Mouse (Mus musculus) kidney, postnatal 0 days (tissue): ENCODE measurements around the gene Bdh1. TPM values are rescaled to one million over a fixed set of nuclear protein-coding genes. Genes with fewer than 3 reads are reported as not detected.

ENCODE experiments used
- ATAC-seq: fragments of 200-750 bp; cut with Nextera tagmentation; replicated peaks from 2 replicates; pipeline ENCODE4 v1.8.0; 2017; ENCODE audit warnings: low read depth, moderate number of reproducible peaks, moderate TSS enrichment, moderate library complexity; ENCODE audit not compliant: low FRiP score
- DNase-seq: peaks from one replicate; pipeline ENCODE4 v3.0.0-alpha.2; 2016; ENCODE audit warnings: low spot score
- H3K27ac ChIP-seq: fragments of 300-500 bp; sonication (generic); 2 replicates; pipeline ENCODE4 v1.5.1; 2014; ENCODE audit warnings: mild to moderate bottlenecking
- H3K27me3 ChIP-seq: fragments of 300-500 bp; sonication (generic); 2 replicates; pipeline ENCODE4 v1.6.1; 2014; ENCODE audit warnings: low read length, mixed read lengths; ENCODE audit not compliant: insufficient read depth
- H3K36me3 ChIP-seq: fragments of 300-500 bp; sonication (generic); 2 replicates; pipeline ENCODE4 v1.6.1; 2014; ENCODE audit warnings: low read length, mixed read lengths; ENCODE audit not compliant: insufficient read depth
- H3K4me1 ChIP-seq: fragments of 300-500 bp; sonication (generic); replicated peaks from 2 replicates; pipeline ENCODE4 v1.6.1; 2014; ENCODE audit warnings: antibody characterized with exemption, low read length, mixed read lengths; ENCODE audit not compliant: insufficient read depth
- H3K4me2 ChIP-seq: fragments of 300-500 bp; sonication (generic); 2 replicates; pipeline ENCODE4 v1.6.1; 2014; ENCODE audit warnings: mild to moderate bottlenecking, low read length, moderate library complexity, mixed read lengths
- H3K4me3 ChIP-seq: fragments of 300-500 bp; sonication (generic); replicated peaks from 2 replicates; pipeline ENCODE4 v1.5.1; 2014; ENCODE audit warnings: low read depth, low read length
- H3K9ac ChIP-seq: fragments of 300-500 bp; sonication (generic); 2 replicates; pipeline ENCODE4 v1.6.1; 2014; ENCODE audit warnings: low read depth, low read length
- H3K9me3 ChIP-seq: fragments of 300-500 bp; sonication (generic); replicated peaks from 2 replicates; pipeline ENCODE4 v1.6.1; 2016; ENCODE audit warnings: low read length, inconsistent platforms, mixed read lengths
- CTCF ChIP-seq: IDR thresholded peaks from 2 replicates; pipeline ENCODE4 v1.5.1; 2016; ENCODE audit warnings: antibody characterized with exemption, low read depth, mild to moderate bottlenecking, moderate library complexity
- WGBS: fragments of 180-500 bp; shearing (Covaris S2); extraction: QIAGEN DNeasy Blood & Tissue Kit; methylation state at CpG from one replicate; pipeline ENCODE4 v1.1.7; 2014; 5-methylcytosine and 5-hydroxymethylcytosine counted together
- polyA plus RNA-seq: library from polyadenylated mRNA; unstranded; fragments of >200 nt; fragmentation: Nextera tagmentation; extraction: Ambion mirVana; gene quantifications from 2 replicates; pipeline ENCODE4 v1.2.1, GENCODE M21; 2015

The Bdh1 gene
- polyA plus RNA-seq, 1 experiment from 2014 or later, result 88.8 TPM

GRCm38 (mm10) chr16:31476872-31477603 is 55.0 kb downstream of the Bdh1 start:
- Histone ChIP-seq H3K9ac (no peak overlapping the region), H3K27ac (no peak overlapping the region), H3K27me3 (no peaks in the 10 kb centered on the region), H3K36me3 (no peaks in the 10 kb centered on the region), H3K4me3 (no peak overlapping the region), H3K9me3 (no peaks in the 10 kb centered on the region), H3K4me2 (no peak overlapping the region; the same call in 1 of the 2 replicates), H3K4me1 (no peaks in the 10 kb centered on the region)
- ATAC-seq (peak; percentile 74; the same call in 1 of the 2 replicates), DNase-seq (no peak)
- WGBS, result 13% methylated on average over 7 of the region's 7 CpGs
- TF ChIP-seq CTCF, result no peak

GRCm38 (mm10) chr16:31485336-31485735 is 63.3 kb downstream of the Bdh1 start:
- ATAC-seq, result no peak
- TF ChIP-seq CTCF, result no peak
- DNase-seq, result no peak
- no peak overlapping the region for H3K4me3 ChIP-seq
- no peaks in the 10 kb centered on the region for H3K9me3 ChIP-seq
- H3K36me3 ChIP-seq, result no peaks in the 10 kb centered on the region
- no peak overlapping the region for H3K9ac ChIP-seq
- H3K27me3 ChIP-seq, result no peaks in the 10 kb centered on the region
- WGBS, result 95% methylated on average over 5 of the region's 5 CpGs
- H3K4me1 ChIP-seq, result no peaks in the 10 kb centered on the region
- no peak overlapping the region for H3K4me2 ChIP-seq
- no peak overlapping the region for H3K27ac ChIP-seq

- H3K4me3 ChIP-seq, result no peak overlapping the region
- no peaks in the 10 kb centered on the region for H3K9me3 ChIP-seq
- DNase-seq (no peak), ATAC-seq (no peak)
- 76% methylated on average over 3 of the region's 3 CpGs for WGBS
- no peak for TF ChIP-seq CTCF
- H3K9ac ChIP-seq, result no peak overlapping the region
- no peaks in the 10 kb centered on the region for H3K4me1 ChIP-seq
- H3K4me2 ChIP-seq, result no peak overlapping the region
- H3K36me3 ChIP-seq, result no peaks in the 10 kb centered on the region
- H3K27me3 ChIP-seq, result no peaks in the 10 kb centered on the region
- H3K27ac ChIP-seq, result no peak overlapping the region
Observed at GRCm38 (mm10) chr16:31487266-31487665, 65.2 kb downstream of the Bdh1 start.

GRCm38 (mm10) chr16:31489096-31489495 is 67.0 kb downstream of the Bdh1 start:
- 27% methylated on average over 3 of the region's 3 CpGs for WGBS
- no peaks in the 10 kb centered on the region for H3K27me3 ChIP-seq
- no peaks in the 10 kb centered on the region for H3K36me3 ChIP-seq
- peaks cover 5% of the 10 kb centered on the region for H3K4me1 ChIP-seq
- no peak for DNase-seq
- no peak overlapping the region for H3K27ac ChIP-seq
- H3K4me2 ChIP-seq, result no peak overlapping the region
- no peaks in the 10 kb centered on the region for H3K9me3 ChIP-seq
- H3K4me3 ChIP-seq, result no peak overlapping the region
- no peak for TF ChIP-seq CTCF
- no peak for ATAC-seq
- no peak overlapping the region for H3K9ac ChIP-seq

- Histone ChIP-seq H3K4me2 (no peak overlapping the region), H3K9ac (no peak overlapping the region), H3K9me3 (no peaks in the 10 kb centered on the region), H3K27me3 (no peaks in the 10 kb centered on the region), H3K4me1 (peaks cover 5% of the 10 kb centered on the region), H3K36me3 (no peaks in the 10 kb centered on the region), H3K27ac (no peak overlapping the region), H3K4me3 (no peak overlapping the region)
- no peak for ATAC-seq
- no peak for DNase-seq
- 91% methylated on average over 7 of the region's 7 CpGs for WGBS
- TF ChIP-seq CTCF, result no peak
Observed at GRCm38 (mm10) chr16:31490967-31491366, 68.9 kb downstream of the Bdh1 start.

- Histone ChIP-seq H3K4me2 (peak overlapping the region; percentile 28; the same call in 1 of the 2 replicates), H3K4me1 (peaks cover 5% of the 10 kb centered on the region), H3K4me3 (no peak overlapping the region), H3K27me3 (no peaks in the 10 kb centered on the region), H3K9me3 (no peaks in the 10 kb centered on the region), H3K9ac (no peak overlapping the region), H3K27ac (0 out of 2 replicates have a peak overlapping the region, but pooled peaks have one; percentile 31), H3K36me3 (no peaks in the 10 kb centered on the region)
- DNase-seq, result no peak
- WGBS, result 46% methylated on average over 12 of the region's 12 CpGs
- TF ChIP-seq CTCF, result no peak
- ATAC-seq, result no peak
Observed at GRCm38 (mm10) chr16:31492921-31493549, 71.0 kb downstream of the Bdh1 start.
